ENCODE assay signal across 18 mouse cellular contexts in the genomic region with DNA sequence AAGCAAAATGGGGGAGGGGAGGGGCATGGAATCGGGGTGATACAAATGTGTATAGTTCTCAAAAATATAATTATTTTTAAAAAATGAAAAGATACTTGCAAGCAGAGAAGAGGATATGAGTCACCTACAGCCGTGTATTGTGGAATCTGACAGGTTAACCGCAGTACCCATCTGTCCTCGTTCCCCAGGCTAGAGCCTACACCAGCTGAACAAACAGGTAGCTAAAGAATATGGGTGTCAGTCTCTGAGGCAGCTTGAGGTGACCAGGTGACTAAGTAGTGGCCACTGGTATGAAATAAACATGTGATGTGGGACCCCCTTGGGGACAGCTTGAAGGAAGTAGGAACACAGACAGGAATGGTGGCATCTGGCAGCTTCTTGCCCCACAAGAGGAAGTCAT.
"Had no signal": no experiment of that assay in that cellular context is flagged by ENCODE, and none has a peak within 500 bp of the region (broad histone marks: within the 10 kb centered on the region; RNA-seq: fewer than 3 reads in every experiment).

No protein-coding gene starts in this region.

- ATAC-seq: intestine, postnatal 0 days; liver, embryonic 12.5 days had no signal

- H3K27ac ChIP-seq: kidney, postnatal 0 days; limb, embryonic 10.5 days; limb, embryonic 13.5 days; liver, embryonic 12.5 days; liver, embryonic 15.5 days; lung, embryonic 15.5 days; midbrain, embryonic 10.5 days; neural tube, embryonic 13.5 days; stomach, postnatal 0 days had no signal

- H3K27me3 ChIP-seq: limb, embryonic 13.5 days; liver, embryonic 12.5 days; liver, embryonic 15.5 days; lung, embryonic 15.5 days; megakaryocyte, embryonic 14.5 days; neural tube, embryonic 13.5 days had no signal

- DNase-seq: kidney, adult 2 months; kidney, postnatal 25 days; liver; lung, adult 18-20 months; thymus, adult 2 months; thymus, postnatal 14 days; thymus, postnatal 4 days had no signal

- H3K4me1 ChIP-seq: limb, embryonic 10.5 days; limb, embryonic 13.5 days; liver, embryonic 12.5 days; liver, embryonic 15.5 days; megakaryocyte, embryonic 14.5 days had no signal

- H3K4me2 ChIP-seq: limb, embryonic 13.5 days; liver, embryonic 12.5 days; liver, embryonic 15.5 days; lung, embryonic 15.5 days; neural tube, embryonic 13.5 days had no signal

- H3K36me3 ChIP-seq: limb, embryonic 10.5 days; limb, embryonic 13.5 days; liver, embryonic 12.5 days; liver, embryonic 15.5 days; lung, embryonic 15.5 days; midbrain, embryonic 10.5 days; neural tube, embryonic 13.5 days had no signal

- H3K9ac ChIP-seq: limb, embryonic 13.5 days; liver, embryonic 12.5 days; liver, embryonic 15.5 days; lung, embryonic 15.5 days; neural tube, embryonic 13.5 days had no signal

- H3K9me3 ChIP-seq: limb, embryonic 10.5 days; limb, embryonic 13.5 days; liver, embryonic 12.5 days; liver, embryonic 15.5 days; lung, embryonic 15.5 days; megakaryocyte, embryonic 14.5 days; midbrain, embryonic 10.5 days; neural tube, embryonic 13.5 days had no signal

- H3K4me3 ChIP-seq: limb, embryonic 10.5 days; limb, embryonic 13.5 days; liver, embryonic 12.5 days; liver, embryonic 15.5 days; lung, embryonic 15.5 days; megakaryocyte, embryonic 14.5 days; midbrain, embryonic 10.5 days; neural tube, embryonic 13.5 days had no signal
